Mouse (Mus musculus) adipose tissue, adult 10 weeks (tissue): ENCODE data around the gene Olfr715b. TPM values are rescaled to one million over a fixed set of nuclear protein-coding genes. Genes with fewer than 3 reads are reported as not detected.

Experiments
- polyA plus RNA-seq: library from polyadenylated mRNA; stranded (reverse); fragments of 350-450 nt; fragmentation: Illumina TruSeq; extraction: RNeasy Lipid Tissue Mini Kit (QIAGEN cat#74804); gene quantifications from one replicate; pipeline ENCODE4 v1.2.3, GENCODE M21; 2014; ENCODE audit warnings: low read depth, low replicate concordance

Gene Olfr715b
- not detected for polyA plus RNA-seq

GRCm38 (mm10) chr7:107110269-107110668, at the start of gene Olfr715b:
Gene Olfr715b (minus strand): TSS chr7:107110369.

GRCm38 (mm10) chr7:107138027-107138426, 27.9 kb upstream of the Olfr715b start, which contains the start of gene Olfr716:
Gene Olfr716 (plus strand): TSS chr7:107138327.

GRCm38 (mm10) chr7:107130983-107131382, 20.8 kb upstream of the Olfr715b start, which contains the start of gene Olfr715:
Gene Olfr715 (minus strand): TSS chr7:107131083.

GRCm38 (mm10) chr7:107092920-107093319, 17.2 kb downstream of the Olfr715b start, which contains the start of gene Olfr17:
Gene Olfr17 (plus strand): TSS chr7:107093220.

GRCm38 (mm10) chr7:107070681-107071080, 39.5 kb downstream of the Olfr715b start, which contains the start of gene Olfr714:
Gene Olfr714 (plus strand): TSS chr7:107070981.

Other genes starting within 250 kb of the Olfr715b start
- gene Olfr704, start 247.2 kb downstream of the Olfr715b start, polyA plus RNA-seq: not detected
- not detected for gene Olfr705, start 233.5 kb downstream of the Olfr715b start, polyA plus RNA-seq
- gene Olfr706, start 222.2 kb downstream of the Olfr715b start, polyA plus RNA-seq: not detected
- gene Olfr707, start 209.1 kb downstream of the Olfr715b start, polyA plus RNA-seq: not detected
- not detected for gene Olfr1532-ps1, start 202.4 kb downstream of the Olfr715b start, polyA plus RNA-seq
- not detected for gene Olfr709-ps1, start 178.2 kb downstream of the Olfr715b start, polyA plus RNA-seq
- not detected for gene Olfr710, start 162.1 kb downstream of the Olfr715b start, polyA plus RNA-seq
- gene Olfr6, start 146.4 kb downstream of the Olfr715b start, polyA plus RNA-seq: not detected
- not detected for gene Olfr711, start 134.9 kb downstream of the Olfr715b start, polyA plus RNA-seq
- gene Olfr2, start 104.3 kb downstream of the Olfr715b start, polyA plus RNA-seq: not detected
- not detected for gene Olfr713, start 79.2 kb downstream of the Olfr715b start, polyA plus RNA-seq
- not detected for gene Olfr714, start 39.4 kb downstream of the Olfr715b start, polyA plus RNA-seq
- gene Olfr17, start 17.1 kb downstream of the Olfr715b start, polyA plus RNA-seq: not detected
- gene Olfr715, start 20.7 kb upstream of the Olfr715b start, polyA plus RNA-seq: not detected
- not detected for gene Olfr716, start 28.0 kb upstream of the Olfr715b start, polyA plus RNA-seq
- 5.4 TPM for gene Nlrp14, start 56.6 kb upstream of the Olfr715b start, polyA plus RNA-seq
- 0.56 TPM for gene Rbmxl2, start 99.1 kb upstream of the Olfr715b start, polyA plus RNA-seq